Mouse (Mus musculus) liver, embryonic 14.5 days (tissue): Measurements from ENCODE around the gene Lrrtm3.

Source experiments
- CTCF ChIP-seq: IDR thresholded peaks from 2 replicates; pipeline ENCODE4 v1.5.1; 2016; ENCODE audit warnings: antibody characterized with exemption, low read depth, control low read depth
- EP300 ChIP-seq: IDR thresholded peaks from 2 replicates; pipeline ENCODE4 v1.6.1; 2016; ENCODE audit warnings: antibody characterized with exemption, low read depth

DNA sequence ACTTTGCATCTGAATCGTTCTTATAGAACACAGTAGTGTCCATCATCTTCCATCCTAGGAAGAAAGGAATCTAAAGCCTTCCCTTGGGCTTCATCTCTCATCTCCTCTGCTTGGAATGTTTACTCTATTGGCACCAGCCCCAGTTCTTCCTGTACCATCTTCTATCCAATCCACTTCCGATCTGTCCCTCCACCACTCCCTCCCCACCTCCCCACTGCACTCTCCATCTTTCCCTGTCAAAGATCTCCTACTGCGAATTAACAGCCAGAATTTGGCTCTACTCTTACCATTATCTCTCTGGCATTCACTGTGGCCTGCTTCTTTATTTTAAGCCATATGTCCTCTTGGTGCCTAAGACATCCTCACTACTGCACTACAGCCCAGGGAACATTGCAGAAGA is 28.8 kb upstream of the Lrrtm3 start:
- TF ChIP-seq CTCF = no peak
- no peak for TF ChIP-seq EP300
